Mouse (Mus musculus): Measurements from ENCODE around the gene Spint3. TPM values are rescaled to one million over a fixed set of nuclear protein-coding genes. Genes with fewer than 3 reads are reported as not detected.

The Spint3 gene
- polyA plus RNA-seq, 1 experiment from 2014 or later, result not detected

GRCm38 (mm10) chr2:164558991-164559645, 14.1 kb downstream of the Spint3 start:
- H3K9ac ChIP-seq (replicated peaks; ENCODE audit: low read depth, low read length), result no peak overlapping the region
- H3K4me1 ChIP-seq (replicated peaks; ENCODE audit: control insufficient read depth, insufficient read depth, low read length), result peaks cover 13% of the 10 kb centered on the region
- H3K4me2 ChIP-seq (ENCODE audit: low read length), result no peak overlapping the region
- no peak for ATAC-seq
- no peak overlapping the region for H3K4me3 ChIP-seq (replicated peaks; ENCODE audit: low read length)
- 46% methylated on average over 16 of the region's 16 CpGs for WGBS
- H3K27me3 ChIP-seq (replicated peaks; ENCODE audit: control insufficient read depth, insufficient read depth, low read length), result 0 out of 2 replicates have a peak, but pooled peaks cover 4% of the 10 kb centered on the region
- no peaks in the 10 kb centered on the region for H3K9me3 ChIP-seq (ENCODE audit: control insufficient read depth, low read length)
- no peaks in the 10 kb centered on the region for H3K36me3 ChIP-seq (ENCODE audit: control insufficient read depth, insufficient read depth)
- no peak overlapping the region for H3K27ac ChIP-seq (ENCODE audit: low read length)

- no peaks in the 10 kb centered on the region for H3K9me3 ChIP-seq (ENCODE audit: control insufficient read depth, low read length)
- no peak for ATAC-seq
- no peak overlapping the region for H3K27ac ChIP-seq (ENCODE audit: low read length)
- 75% methylated on average over 8 of the region's 8 CpGs for WGBS
- 0 out of 2 replicates have a peak, but pooled peaks cover 4% of the 10 kb centered on the region for H3K27me3 ChIP-seq (replicated peaks; ENCODE audit: control insufficient read depth, insufficient read depth, low read length)
- no peak overlapping the region for H3K4me2 ChIP-seq (ENCODE audit: low read length)
- H3K4me3 ChIP-seq (replicated peaks; ENCODE audit: low read length), result no peak overlapping the region
- no peaks in the 10 kb centered on the region for H3K36me3 ChIP-seq (ENCODE audit: control insufficient read depth, insufficient read depth)
- H3K9ac ChIP-seq (replicated peaks; ENCODE audit: low read depth, low read length), result no peak overlapping the region
- H3K4me1 ChIP-seq (replicated peaks; ENCODE audit: control insufficient read depth, insufficient read depth, low read length), result peaks cover 11% of the 10 kb centered on the region
Observed at GRCm38 (mm10) chr2:164558426-164558825, 14.8 kb downstream of the Spint3 start.

DNA sequence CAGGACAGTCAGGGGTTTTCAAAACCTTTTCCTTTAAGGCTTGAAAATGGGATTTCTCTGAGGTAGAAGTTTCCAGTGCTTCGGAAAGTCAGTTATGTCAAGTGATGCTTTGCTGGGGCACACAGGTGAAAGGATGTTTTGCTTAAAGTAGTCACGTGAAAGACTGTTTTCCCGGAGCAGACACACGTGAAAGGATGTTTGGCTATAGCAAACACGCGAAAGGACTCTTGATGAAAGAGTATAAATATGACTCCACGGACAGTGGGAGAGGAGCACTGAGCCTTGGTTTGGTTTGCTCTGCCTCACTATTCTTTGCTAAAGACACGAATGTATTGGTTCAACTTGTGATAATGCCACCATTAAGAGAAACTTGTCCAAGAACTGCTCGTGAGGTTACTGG, 21.8 kb downstream of the Spint3 start:
- Histone ChIP-seq H3K27ac (ENCODE audit: low read length) (no peak overlapping the region), H3K9ac (replicated peaks; ENCODE audit: low read depth, low read length) (no peak overlapping the region), H3K4me1 (replicated peaks; ENCODE audit: control insufficient read depth, insufficient read depth, low read length) (0 out of 2 replicates have a peak, but pooled peaks cover 2% of the 10 kb centered on the region), H3K36me3 (ENCODE audit: control insufficient read depth, insufficient read depth) (no peaks in the 10 kb centered on the region), H3K9me3 (ENCODE audit: control insufficient read depth, low read length) (no peaks in the 10 kb centered on the region), H3K4me3 (replicated peaks; ENCODE audit: low read length) (no peak overlapping the region), H3K4me2 (ENCODE audit: low read length) (no peak overlapping the region), H3K27me3 (replicated peaks; ENCODE audit: control insufficient read depth, insufficient read depth, low read length) (no peaks in the 10 kb centered on the region)
- WGBS, result 92% methylated on average over 9 of the region's 9 CpGs
- ATAC-seq, result no peak

DNA sequence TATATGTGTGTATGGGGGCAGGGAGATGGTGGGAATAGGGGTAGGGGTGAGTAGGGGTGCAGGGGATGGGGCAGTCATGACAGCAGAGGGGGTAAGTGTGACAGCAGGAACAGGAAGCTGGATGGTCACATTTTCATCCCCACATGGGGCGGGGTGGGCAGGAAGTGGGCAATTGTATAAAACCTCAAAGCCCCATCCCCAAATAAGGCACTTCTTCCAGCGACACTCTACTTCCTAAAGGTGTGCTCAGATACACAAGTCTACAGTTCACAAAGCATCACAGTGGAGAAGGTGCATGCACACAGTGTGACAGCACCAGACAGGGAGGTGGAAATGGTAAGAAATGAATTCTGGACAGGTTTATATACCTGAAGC, 22.4 kb downstream of the Spint3 start:
- Histone ChIP-seq H3K27me3 (replicated peaks; ENCODE audit: control insufficient read depth, insufficient read depth, low read length) (no peaks in the 10 kb centered on the region), H3K9ac (replicated peaks; ENCODE audit: low read depth, low read length) (no peak overlapping the region), H3K27ac (ENCODE audit: low read length) (no peak overlapping the region), H3K4me3 (replicated peaks; ENCODE audit: low read length) (no peak overlapping the region), H3K36me3 (ENCODE audit: control insufficient read depth, insufficient read depth) (no peaks in the 10 kb centered on the region), H3K9me3 (ENCODE audit: control insufficient read depth, low read length) (no peaks in the 10 kb centered on the region), H3K4me2 (ENCODE audit: low read length) (no peak overlapping the region), H3K4me1 (replicated peaks; ENCODE audit: control insufficient read depth, insufficient read depth, low read length) (0 out of 2 replicates have a peak, but pooled peaks cover 2% of the 10 kb centered on the region)
- no peak for ATAC-seq
- 69% methylated on average over 2 of the region's 2 CpGs for WGBS

- H3K9ac ChIP-seq (replicated peaks; ENCODE audit: low read depth, low read length), result 0 out of 2 replicates have a peak overlapping the region, but pooled peaks have one; percentile 15
- H3K9me3 ChIP-seq (ENCODE audit: control insufficient read depth, low read length), result no peaks in the 10 kb centered on the region
- no peaks in the 10 kb centered on the region for H3K27me3 ChIP-seq (replicated peaks; ENCODE audit: control insufficient read depth, insufficient read depth, low read length)
- no peak overlapping the region for H3K4me2 ChIP-seq (ENCODE audit: low read length)
- no peak overlapping the region for H3K27ac ChIP-seq (ENCODE audit: low read length)
- ATAC-seq, result no peak
- H3K4me3 ChIP-seq (replicated peaks; ENCODE audit: low read length), result no peak overlapping the region
- no peaks in the 10 kb centered on the region for H3K36me3 ChIP-seq (ENCODE audit: control insufficient read depth, insufficient read depth)
- 17% methylated on average over 10 of the region's 10 CpGs for WGBS
- H3K4me1 ChIP-seq (replicated peaks; ENCODE audit: control insufficient read depth, insufficient read depth, low read length), result 0 out of 2 replicates have a peak, but pooled peaks cover 2% of the 10 kb centered on the region
Observed at GRCm38 (mm10) chr2:164549963-164550894, 23.0 kb downstream of the Spint3 start.

GRCm38 (mm10) chr2:164549338-164549737, 23.9 kb downstream of the Spint3 start:
- Histone ChIP-seq H3K36me3 (ENCODE audit: control insufficient read depth, insufficient read depth) (no peaks in the 10 kb centered on the region), H3K27ac (ENCODE audit: low read length) (no peak overlapping the region), H3K4me1 (replicated peaks; ENCODE audit: control insufficient read depth, insufficient read depth, low read length) (0 out of 2 replicates have a peak, but pooled peaks cover 2% of the 10 kb centered on the region), H3K4me3 (replicated peaks; ENCODE audit: low read length) (no peak overlapping the region), H3K27me3 (replicated peaks; ENCODE audit: control insufficient read depth, insufficient read depth, low read length) (no peaks in the 10 kb centered on the region), H3K9me3 (ENCODE audit: control insufficient read depth, low read length) (no peaks in the 10 kb centered on the region), H3K4me2 (ENCODE audit: low read length) (no peak overlapping the region), H3K9ac (replicated peaks; ENCODE audit: low read depth, low read length) (no peak overlapping the region)
- WGBS, result 57% methylated on average over 4 of the region's 4 CpGs
- ATAC-seq, result no peak

GRCm38 (mm10) chr2:164544454-164545097, 28.7 kb downstream of the Spint3 start:
- Histone ChIP-seq H3K4me2 (ENCODE audit: low read length) (no peak overlapping the region), H3K36me3 (ENCODE audit: control insufficient read depth, insufficient read depth) (no peaks in the 10 kb centered on the region), H3K9me3 (ENCODE audit: control insufficient read depth, low read length) (no peaks in the 10 kb centered on the region), H3K9ac (replicated peaks; ENCODE audit: low read depth, low read length) (no peak overlapping the region), H3K27ac (ENCODE audit: low read length) (no peak overlapping the region), H3K4me1 (replicated peaks; ENCODE audit: control insufficient read depth, insufficient read depth, low read length) (no peaks in the 10 kb centered on the region), H3K4me3 (replicated peaks; ENCODE audit: low read length) (no peak overlapping the region), H3K27me3 (replicated peaks; ENCODE audit: control insufficient read depth, insufficient read depth, low read length) (no peaks in the 10 kb centered on the region)
- ATAC-seq, result no peak
- 58% methylated on average over 5 of the region's 5 CpGs for WGBS

- Histone ChIP-seq H3K4me3 (replicated peaks; ENCODE audit: low read length) (no peak overlapping the region), H3K27me3 (replicated peaks; ENCODE audit: control insufficient read depth, insufficient read depth, low read length) (no peaks in the 10 kb centered on the region), H3K9ac (replicated peaks; ENCODE audit: low read depth, low read length) (no peak overlapping the region), H3K4me2 (ENCODE audit: low read length) (no peak overlapping the region), H3K27ac (ENCODE audit: low read length) (no peak overlapping the region), H3K36me3 (ENCODE audit: control insufficient read depth, insufficient read depth) (no peaks in the 10 kb centered on the region), H3K9me3 (ENCODE audit: control insufficient read depth, low read length) (no peaks in the 10 kb centered on the region), H3K4me1 (replicated peaks; ENCODE audit: control insufficient read depth, insufficient read depth, low read length) (no peaks in the 10 kb centered on the region)
- no peak for ATAC-seq
- 65% methylated on average over 2 of the region's 2 CpGs for WGBS
Observed at GRCm38 (mm10) chr2:164543745-164544144, 29.5 kb downstream of the Spint3 start.

DNA sequence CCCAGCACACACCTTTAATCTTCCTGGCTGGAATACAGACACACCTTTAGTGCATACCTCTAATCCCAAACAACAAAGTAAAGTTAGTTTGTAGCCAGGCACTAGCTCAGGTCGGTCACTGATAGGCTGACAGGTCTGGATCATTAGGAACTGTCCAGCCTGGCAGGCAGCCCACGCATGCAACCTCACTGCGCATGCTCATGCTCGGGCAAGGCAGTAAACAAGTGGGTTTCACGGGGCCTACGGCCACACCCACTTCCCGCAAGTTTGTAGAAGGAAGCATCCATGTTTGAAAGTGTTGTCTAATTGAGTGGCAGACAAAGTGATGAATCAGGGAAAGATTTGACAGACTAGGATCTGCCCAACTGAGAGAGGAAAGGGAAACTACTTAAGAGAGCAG, 30.7 kb downstream of the Spint3 start:
- Histone ChIP-seq H3K27ac (ENCODE audit: low read length) (no peak overlapping the region), H3K27me3 (replicated peaks; ENCODE audit: control insufficient read depth, insufficient read depth, low read length) (no peaks in the 10 kb centered on the region), H3K4me1 (replicated peaks; ENCODE audit: control insufficient read depth, insufficient read depth, low read length) (no peaks in the 10 kb centered on the region), H3K4me2 (ENCODE audit: low read length) (no peak overlapping the region), H3K9ac (replicated peaks; ENCODE audit: low read depth, low read length) (no peak overlapping the region), H3K9me3 (ENCODE audit: control insufficient read depth, low read length) (no peaks in the 10 kb centered on the region), H3K36me3 (ENCODE audit: control insufficient read depth, insufficient read depth) (no peaks in the 10 kb centered on the region), H3K4me3 (replicated peaks; ENCODE audit: low read length) (no peak overlapping the region)
- WGBS, result 78% methylated on average over 7 of the region's 7 CpGs
- ATAC-seq, result no peak

Measured in forebrain, embryonic 16.5 days (tissue).